Mouse (Mus musculus) MEL (cell line): ENCODE data around the gene Phox2b.

Experiments
- CTCF ChIP-seq, 3 experiments: IDR thresholded peaks in 2 of 3; conservative IDR thresholded peaks in 1 of 3; 2 replicates each; pipeline ENCODE4 v1.5.1; 2011 to 2012; ENCODE audit warnings: low read length in 3 of 3, low read depth in 2 of 3, mild to moderate bottlenecking in 2 of 3, improper control_type of control experiment in 1 of 3, inconsistent platforms in 1 of 3, mixed read lengths in 1 of 3, moderate library complexity in 1 of 3; ENCODE audit not compliant: control insufficient read depth in 1 of 3, insufficient read depth in 1 of 3, poor library complexity in 1 of 3, severe bottlenecking in 1 of 3
- JUND ChIP-seq: IDR thresholded peaks from 2 replicates; pipeline ENCODE4 v1.6.1; 2011; ENCODE audit warnings: low read depth, mild to moderate bottlenecking, improper control_type of control experiment, low read length
- MEF2A ChIP-seq: IDR thresholded peaks from 2 replicates; pipeline ENCODE4 v1.6.1; 2014; ENCODE audit warnings: low read depth, mild to moderate bottlenecking, inconsistent platforms, low read length, improper control_type of control experiment; ENCODE audit not compliant: poor library complexity, insufficient replicate concordance, severe bottlenecking; ENCODE audit errors: extremely low read depth
- POLR2A ChIP-seq, 2 experiments: IDR thresholded peaks; 2 replicates each; pipeline ENCODE4 v1.6.1; 2011 to 2012; ENCODE audit warnings: low read length in 2 of 2, mild to moderate bottlenecking in 2 of 2, control low read depth in 1 of 2, improper control_type of control experiment in 1 of 2, low read depth in 1 of 2, moderate library complexity in 1 of 2; ENCODE audit not compliant: control insufficient read depth in 1 of 2, insufficient read depth in 1 of 2, poor library complexity in 1 of 2
- POLR2AphosphoS2 ChIP-seq: IDR thresholded peaks from 2 replicates; pipeline ENCODE4 v1.6.1; 2011; ENCODE audit warnings: low read length, improper control_type of control experiment
- RCOR1 ChIP-seq: IDR thresholded peaks from 2 replicates; pipeline ENCODE4 v1.6.1; 2012; ENCODE audit warnings: low read depth, mild to moderate bottlenecking, inconsistent platforms, low read length, improper control_type of control experiment
- USF2 ChIP-seq, 2 experiments: IDR thresholded peaks; 2 replicates each; pipeline ENCODE4 v1.6.1; 2011 to 2012; ENCODE audit warnings: improper control_type of control experiment in 2 of 2, low read length in 2 of 2, borderline replicate concordance in 1 of 2, inconsistent platforms in 1 of 2, low read depth in 1 of 2, mild to moderate bottlenecking in 1 of 2; ENCODE audit not compliant: insufficient read depth in 1 of 2
- ZC3H11A ChIP-seq: IDR thresholded peaks from 2 replicates; pipeline ENCODE4 v1.6.1; 2012; ENCODE audit warnings: low read depth, mild to moderate bottlenecking, inconsistent platforms, low read length, improper control_type of control experiment
- ZKSCAN1 ChIP-seq: IDR thresholded peaks from 2 replicates; pipeline ENCODE4 v1.6.1; 2012; ENCODE audit warnings: low read depth, mild to moderate bottlenecking, inconsistent platforms, low read length, improper control_type of control experiment, moderate library complexity
- ZNF384 ChIP-seq: IDR thresholded peaks from 2 replicates; pipeline ENCODE4 v1.6.1; 2012; ENCODE audit warnings: low read depth, mild to moderate bottlenecking, inconsistent platforms, low read length, improper control_type of control experiment

GRCm38 (mm10) chr5:67096378-67096771 lies 2.7 kb downstream of the Phox2b start:
- TF ChIP-seq POLR2A (IDR thresholded peaks at IDR 0.05; ENCODE audit: control insufficient read depth in 1 of 2, insufficient read depth in 1 of 2, low read depth in 1 of 2, low read length in 2 of 2, poor library complexity in 1 of 2): no peak
- no peak for TF ChIP-seq CTCF (IDR thresholded peaks at IDR 0.05 in 2 of 3, conservative IDR thresholded peaks at IDR 0.05 in 1 of 3; ENCODE audit: control insufficient read depth in 1 of 3, insufficient read depth in 1 of 3, low read depth in 2 of 3, low read length in 3 of 3, poor library complexity in 1 of 3, severe bottlenecking in 1 of 3)
- no peak for TF ChIP-seq MEF2A
- TF ChIP-seq ZC3H11A: no peak
- TF ChIP-seq ZKSCAN1: no peak
- no peak for TF ChIP-seq USF2 (IDR thresholded peaks at IDR 0.05; ENCODE audit: borderline replicate concordance in 1 of 2, insufficient read depth in 1 of 2, low read depth in 1 of 2, low read length in 2 of 2)
- no peak for TF ChIP-seq ZNF384
- no peak for TF ChIP-seq POLR2AphosphoS2
- no peak for TF ChIP-seq JUND
- TF ChIP-seq RCOR1: no peak
